Mouse (Mus musculus) cortical plate, adult 2 months (tissue): ENCODE results near the gene Pkd1l2.

Experiments
- CTCF ChIP-seq: fragments of 200-500 bp; IDR thresholded peaks from 2 replicates; pipeline ENCODE4 v1.5.1; 2011; ENCODE audit warnings: mild to moderate bottlenecking, control low read depth, low read length; ENCODE audit not compliant: insufficient read depth; ENCODE audit errors: extremely low read depth
- POLR2A ChIP-seq: fragments of 200-500 bp; IDR thresholded peaks from 2 replicates; pipeline ENCODE4 v1.6.1; 2011; ENCODE audit warnings: mild to moderate bottlenecking, low read length, control low read depth; ENCODE audit not compliant: insufficient read depth; ENCODE audit errors: extremely low read depth

DNA sequence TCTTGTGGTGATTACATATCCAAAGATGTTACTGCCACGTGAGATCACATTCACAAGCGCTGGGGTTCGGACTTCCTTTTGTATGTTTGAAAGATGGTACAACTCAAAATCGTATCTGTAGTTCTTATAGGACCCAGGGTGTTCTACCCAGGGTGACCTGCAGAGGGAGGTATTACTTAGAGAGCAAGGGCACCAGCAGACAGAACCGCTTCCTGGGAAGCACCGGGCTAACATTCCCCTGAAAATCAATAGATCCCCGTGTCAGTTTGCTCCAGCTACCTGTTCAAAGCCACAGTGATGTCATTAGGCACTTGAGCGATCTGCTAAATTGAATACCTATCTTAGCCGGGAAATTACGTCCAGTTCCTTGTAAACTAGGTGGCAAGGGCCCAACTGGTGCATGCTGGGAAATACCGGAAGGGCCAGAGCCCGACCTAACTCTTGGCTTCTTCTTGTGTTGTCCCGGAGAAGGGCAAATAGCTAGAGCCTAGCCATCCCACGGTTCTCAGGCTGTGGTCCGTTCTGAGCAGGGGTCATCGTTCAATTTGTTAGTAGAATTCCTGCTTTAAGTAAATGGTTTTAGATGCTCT lies 27.6 kb upstream of the Pkd1l2 start:
- TF ChIP-seq POLR2A: no peak
- TF ChIP-seq CTCF: peak; percentile 40
